ENCODE assay signal across 8 mouse cellular contexts in the genomic region with DNA sequence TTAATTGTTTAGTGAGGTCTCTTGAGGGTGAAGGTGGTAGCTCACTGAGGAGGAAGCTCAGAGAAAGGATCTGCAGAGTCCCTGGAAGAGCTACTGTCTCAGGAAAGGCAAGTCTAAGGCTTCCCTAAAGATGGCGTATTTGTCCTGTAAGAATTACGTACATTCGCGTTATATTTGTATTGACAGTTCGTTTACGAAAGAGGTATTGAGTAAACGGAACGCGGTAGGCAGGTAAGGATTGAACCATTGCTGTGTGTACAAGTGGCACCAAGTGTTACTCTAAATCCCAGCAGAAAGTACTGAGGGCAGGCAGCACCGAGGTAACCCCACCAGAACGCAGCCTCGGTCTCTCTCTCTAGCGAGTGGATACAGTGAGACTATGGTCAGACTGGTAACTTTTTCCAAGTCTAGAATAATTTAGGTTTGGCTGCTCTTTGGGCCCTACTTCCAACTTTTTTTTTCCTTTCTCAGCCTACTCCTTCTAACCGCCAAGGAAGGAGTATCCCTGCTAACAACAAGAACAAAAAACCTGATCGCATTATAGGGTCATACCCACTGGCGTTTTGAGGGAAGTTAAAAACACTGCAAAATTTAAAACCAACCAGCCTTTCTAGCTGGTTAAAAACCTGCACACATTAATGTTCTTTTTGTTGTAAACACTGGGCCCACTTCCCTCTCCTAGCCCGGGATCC. TPM values are rescaled to one million over a fixed set of nuclear protein-coding genes. Genes with fewer than 3 reads are reported as not detected.
DNase-seq lines count a peak whose midpoint lies in the region; ATAC-seq and TF ChIP-seq lines count a peak whose summit lies in the region.

Gene Rdx (plus strand): TSS at position 45 of the 692 bp plus-strand sequence.

- peak within 1 kb of the TSS; percentile 98 for H3K4me3 ChIP-seq in lung, embryonic 15.5 days
- H3K4me3 ChIP-seq in gastrocnemius, adult 2 months, result peak within 1 kb of the TSS; percentile 96
- H3K4me3 ChIP-seq in hindbrain, embryonic 15.5 days, result peak within 1 kb of the TSS; percentile 85
- H3K4me3 ChIP-seq in limb, embryonic 11.5 days (ENCODE audit: low read depth, low read length), result peak within 1 kb of the TSS; percentile 74

- intact Hi-C loops in gastrocnemius, adult 2 months (cut with DNase I), result loop anchor here (5.0 kb wide), 2 partner anchors 60 to 120 kb away; partner anchors contain the start of gene Zc3h12c

- WGBS in lung, embryonic 15.5 days, result 2% methylated on average over 17 of the region's 17 CpGs
- WGBS in hindbrain, embryonic 15.5 days, result 2% methylated on average over 17 of the region's 17 CpGs
- WGBS in limb, embryonic 11.5 days, result 2% methylated on average over 17 of the region's 17 CpGs

- H3K27me3 ChIP-seq in lung, embryonic 15.5 days, result no peaks in the 10 kb centered on the region
- no peaks in the 10 kb centered on the region for H3K27me3 ChIP-seq in hindbrain, embryonic 15.5 days
- no peaks in the 10 kb centered on the region for H3K27me3 ChIP-seq in limb, embryonic 11.5 days (ENCODE audit: control insufficient read depth, insufficient read depth, low read length)

- peak within 1 kb of the TSS; percentile 98 for H3K9ac ChIP-seq in lung, embryonic 15.5 days
- H3K9ac ChIP-seq in hindbrain, embryonic 15.5 days, result peak within 1 kb of the TSS; percentile 81
- peak within 1 kb of the TSS; percentile 99 for H3K9ac ChIP-seq in limb, embryonic 11.5 days (ENCODE audit: low read length)

- DNase-seq in lung, postnatal 10 days, result no peak
- DNase-seq in c-Kit-positive CD71-positive TER-119-positive erythroid progenitor cells, embryonic 14.5 days (ENCODE audit: low spot score), result peak; percentile 46
- no peak for DNase-seq in gastrocnemius, adult 2 months
- DNase-seq in limb, embryonic 11.5 days (ENCODE audit: low spot score), result peak; percentile 59
- no peak for DNase-seq in right cerebral cortex, postnatal 4 days

- H3K36me3 ChIP-seq in lung, embryonic 15.5 days, result no peaks in the 10 kb centered on the region
- H3K36me3 ChIP-seq in hindbrain, embryonic 15.5 days, result no peaks in the 10 kb centered on the region
- H3K36me3 ChIP-seq in limb, embryonic 11.5 days (ENCODE audit: control insufficient read depth, insufficient read depth, low read length), result no peaks in the 10 kb centered on the region

- peak within 1 kb of the TSS; percentile 63 for H3K4me2 ChIP-seq in lung, embryonic 15.5 days
- H3K4me2 ChIP-seq in hindbrain, embryonic 15.5 days, result peak within 1 kb of the TSS; percentile 56
- H3K4me2 ChIP-seq in limb, embryonic 11.5 days (ENCODE audit: low read depth, severe bottlenecking), result peak within 1 kb of the TSS; percentile 45

- ATAC-seq in lung, embryonic 15.5 days (ENCODE audit: borderline replicate concordance, extremely low read depth, low FRiP score, low TSS enrichment), result peak; percentile 24; the same call in 1 of the 2 replicates
- ATAC-seq in hindbrain, embryonic 15.5 days (ENCODE audit: low FRiP score, low read depth), result no peak
- ATAC-seq in limb, embryonic 11.5 days (ENCODE audit: insufficient number of reproducible peaks, low FRiP score, low TSS enrichment, low read depth), result no peak
- peak; percentile 34 for ATAC-seq in monocyte, adult 5-6 weeks (replicated peaks; ENCODE audit: insufficient number of reproducible peaks, low FRiP score, low TSS enrichment, poor library complexity, severe bottlenecking)

- peak within 1 kb of the TSS; percentile 99 for H3K27ac ChIP-seq in lung, embryonic 15.5 days
- peak within 1 kb of the TSS; percentile 100 for H3K27ac ChIP-seq in gastrocnemius, adult 2 months
- H3K27ac ChIP-seq in hindbrain, embryonic 15.5 days (replicated peaks), result peak within 1 kb of the TSS; percentile 97
- H3K27ac ChIP-seq in limb, embryonic 11.5 days (replicated peaks; ENCODE audit: low read depth, low read length), result peak within 1 kb of the TSS; percentile 98

- H3K4me1 ChIP-seq in lung, embryonic 15.5 days, result peaks cover 15% of the 10 kb centered on the region
- peaks cover 29% of the 10 kb centered on the region for H3K4me1 ChIP-seq in hindbrain, embryonic 15.5 days (replicated peaks)
- H3K4me1 ChIP-seq in limb, embryonic 11.5 days (ENCODE audit: control insufficient read depth, insufficient read depth, low read length), result peaks cover 9% of the 10 kb centered on the region

- TF ChIP-seq CTCF in gastrocnemius, adult 2 months (IDR thresholded peaks at IDR 0.05), result no peak

- no peaks in the 10 kb centered on the region for H3K9me3 ChIP-seq in lung, embryonic 15.5 days
- H3K9me3 ChIP-seq in hindbrain, embryonic 15.5 days, result no peaks in the 10 kb centered on the region
- H3K9me3 ChIP-seq in limb, embryonic 11.5 days (ENCODE audit: control insufficient read depth, low read length), result no peaks in the 10 kb centered on the region

RNA-seq across cellular contexts. Expression of gene Rdx, which starts in this region (rescaled TPM):
- 127 and 132 TPM in 2 replicates for polyA plus RNA-seq in lung, embryonic 15.5 days (2015; fragmentation: Nextera tagmentation; extraction: Ambion mirVana)
- 100 to 1,000 TPM; 118 to 125 TPM for total RNA-seq in gastrocnemius, adult 2 months (2021)
- 78.3 and 85.7 TPM in 2 replicates for polyA plus RNA-seq in hindbrain, embryonic 15.5 days (2015; fragmentation: Nextera tagmentation; extraction: Ambion mirVana)
- polyA plus RNA-seq in limb, embryonic 11.5 days (2014; fragmentation: Nextera tagmentation; extraction: Ambion mirVana), result 196 and 198 TPM in 2 replicates
- total RNA-seq in monocyte, adult 5-6 weeks (2017), result 99.0 to 134 TPM (median 123 TPM) in 3 replicates

Comparison
In these comparisons a context has a peak if more than half of its experiments do, and no peak if none do; other contexts are left out.
1. ATAC-seq: peak in lung, embryonic 15.5 days (single experiment) and monocyte, adult 5-6 weeks (single experiment); none in hindbrain, embryonic 15.5 days (single experiment) and limb, embryonic 11.5 days (single experiment).
2. DNase-seq: peak in c-Kit-positive CD71-positive TER-119-positive erythroid progenitor cells, embryonic 14.5 days (single experiment) and limb, embryonic 11.5 days (single experiment); none in lung, postnatal 10 days (single experiment), gastrocnemius, adult 2 months (single experiment) and right cerebral cortex, postnatal 4 days (single experiment).
3. Peak in every context shown above with its lines, with median percentiles within 50 percentile points of each other: H3K27ac ChIP-seq, H3K4me2 ChIP-seq, H3K4me3 ChIP-seq and H3K9ac ChIP-seq.